Mouse (Mus musculus) yolk sac, embryonic 10.5 days (tissue): ENCODE data around the gene Cd72.
A peak's percentile ranks its signal among the peaks of the same experiment; 100 is the strongest.

ENCODE experiments used
- DNase-seq: peaks from one replicate; pipeline ENCODE4 v3.0.0-alpha.2; 2017; ENCODE audit warnings: low spot score

Cd72 gene

DNA sequence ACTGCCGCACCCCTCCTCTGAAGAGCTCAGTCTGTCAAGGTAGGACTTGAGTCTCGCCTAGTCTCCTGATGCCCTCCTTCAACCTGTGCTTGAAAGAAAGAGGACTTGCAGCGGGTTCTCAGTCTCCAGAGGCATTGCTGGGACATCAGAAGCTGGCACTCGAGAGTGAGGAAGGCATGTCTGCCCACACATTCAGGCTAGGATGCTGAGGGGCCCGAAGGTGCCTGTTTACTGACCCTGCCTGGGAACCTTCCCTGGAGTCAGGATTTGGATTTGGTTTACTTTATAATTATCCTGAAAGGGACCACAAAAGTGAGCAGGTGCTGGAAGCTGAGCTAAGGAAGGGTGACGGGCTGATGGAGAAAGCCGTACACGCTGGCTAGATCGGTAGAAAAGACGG is 52.9 kb downstream of the Cd72 start:
- DNase-seq, result no peak

GRCm38 (mm10) chr4:43400976-43401375 is 53.5 kb downstream of the Cd72 start:
- DNase-seq, result no peak

- DNase-seq, result no peak
Measured at GRCm38 (mm10) chr4:43399391-43400131, 54.9 kb downstream of the Cd72 start.

GRCm38 (mm10) chr4:43398829-43399331 is 55.5 kb downstream of the Cd72 start:
- DNase-seq, result peak; percentile 52

DNA sequence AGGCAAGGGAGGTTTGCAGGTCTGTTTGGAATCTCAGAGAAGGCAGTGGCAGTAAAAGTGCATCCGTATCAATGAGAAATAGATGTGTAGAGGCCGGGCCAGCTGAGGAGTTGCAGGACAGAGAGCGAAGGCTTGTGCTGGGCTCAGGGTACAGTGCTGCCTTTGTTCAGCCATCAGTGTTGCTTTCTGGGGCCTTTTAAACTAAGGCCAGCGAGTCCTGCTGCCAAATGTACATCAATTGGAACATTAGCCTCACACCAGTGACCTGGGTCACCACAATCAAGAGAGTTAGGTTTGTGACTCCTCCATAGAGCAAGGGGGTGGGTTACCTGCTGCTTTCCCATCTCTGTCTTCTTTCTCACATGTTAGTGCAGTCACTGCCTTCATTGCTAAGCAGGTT is 56.4 kb downstream of the Cd72 start:
- DNase-seq, result no peak
